Mouse (Mus musculus): ENCODE results near the gene Sp7. TPM values are rescaled to one million over a fixed set of nuclear protein-coding genes. Genes with fewer than 3 reads are reported as not detected.

The Sp7 gene
- total and polyA plus RNA-seq, 3 experiments = not detected

DNA sequence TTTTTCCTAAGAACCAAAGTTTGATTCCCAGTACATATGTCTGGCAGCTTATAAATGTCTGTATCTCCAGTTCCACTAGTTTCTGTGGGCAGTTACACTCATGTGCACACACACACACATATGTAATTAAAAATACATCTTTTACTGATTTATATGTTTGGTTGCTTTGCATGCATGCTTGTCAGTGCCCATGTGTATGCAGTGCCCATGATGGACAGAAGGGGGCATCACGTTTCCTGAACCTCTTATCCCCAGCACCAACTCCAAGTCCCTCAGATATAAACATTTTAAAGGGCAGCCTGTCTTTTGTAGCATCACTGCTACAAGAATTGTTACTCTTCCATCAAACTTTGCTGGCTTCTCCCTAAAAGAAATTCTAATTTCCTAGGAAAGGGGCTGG lies 25.4 kb downstream of the Sp7 start:
- no peaks in the 10 kb centered on the region for H3K4me1 ChIP-seq (ENCODE audit: control insufficient read depth in 1 of 2, insufficient read depth in 2 of 2, low read length in 2 of 2)
- H3K27ac ChIP-seq (ENCODE audit: control insufficient read depth, low read depth, low read length) = no peak overlapping the region
- no peak overlapping the region for H3K9ac ChIP-seq (ENCODE audit: control insufficient read depth, low read depth, low read length, poor library complexity, severe bottlenecking)
- peaks cover 0 to 11% of the 10 kb centered on the region in 2 experiments; a peak in 2 of 4 replicates for H3K36me3 ChIP-seq (ENCODE audit: control insufficient read depth in 1 of 2, insufficient read depth in 2 of 2, low read length in 2 of 2)
- no peaks in the 10 kb centered on the region for H3K9me3 ChIP-seq (replicated peaks; ENCODE audit: insufficient read depth, low read length)
- no peaks in the 10 kb centered on the region for H3K27me3 ChIP-seq (ENCODE audit: control insufficient read depth in 1 of 2, insufficient read depth in 2 of 2, low read length in 2 of 2)
- H3K4me3 ChIP-seq (ENCODE audit: control insufficient read depth in 1 of 2, insufficient read depth in 1 of 2, low read depth in 2 of 2, low read length in 2 of 2) = no peak overlapping the region
- no peaks in the 10 kb centered on the region for H3K79me2 ChIP-seq (ENCODE audit: control insufficient read depth, insufficient read depth, low read length, poor library complexity)
- peak; percentile 89 for DNase-seq (ENCODE audit: low read depth, low spot score)
- TF ChIP-seq ELF1 (IDR thresholded peaks at IDR 0.05; ENCODE audit: low read depth, low read length) = 0 out of 2 replicates have a peak, but pooled peaks have one; percentile 24
- peak; percentile 53 for TF ChIP-seq RAD21 (IDR thresholded peaks at IDR 0.05; ENCODE audit: low read depth, low read length)
- TF ChIP-seq GATA1 (IDR thresholded peaks at IDR 0.05; ENCODE audit: low read depth, low read length) = no peak
- TF ChIP-seq USF1 (IDR thresholded peaks at IDR 0.05; ENCODE audit: low read depth, low read length) = no peak
- no peak for TF ChIP-seq JUND (IDR thresholded peaks at IDR 0.05; ENCODE audit: low read depth, low read length)
- 0 out of 2 replicates have a peak, but pooled peaks have one; percentile 17 for TF ChIP-seq ZNF384 (IDR thresholded peaks at IDR 0.05; ENCODE audit: low read depth, low read length)
- no peak for TF ChIP-seq TBP (IDR thresholded peaks at IDR 0.05; ENCODE audit: low read depth, low read length)
- TF ChIP-seq CTCF (IDR thresholded peaks at IDR 0.05 in 2 of 3, conservative IDR thresholded peaks at IDR 0.05 in 1 of 3; ENCODE audit: control insufficient read depth in 1 of 3, insufficient read depth in 1 of 3, low read depth in 2 of 3, low read length in 3 of 3, poor library complexity in 1 of 3, severe bottlenecking in 1 of 3) = peak; percentile 70 to 90 (median 80)
- no peak for TF ChIP-seq MYB (IDR thresholded peaks at IDR 0.05; ENCODE audit: low read depth, low read length)
- TF ChIP-seq SMC3 (IDR thresholded peaks at IDR 0.05; ENCODE audit: low read depth, low read length) = peak; percentile 85
- peak; percentile 51 for TF ChIP-seq ZC3H11A (IDR thresholded peaks at IDR 0.05; ENCODE audit: low read depth, low read length)
- TF ChIP-seq MAX (IDR thresholded peaks at IDR 0.05; ENCODE audit: low read length) = peak; percentile 56; the same call in 1 of the 2 replicates
- no peak for TF ChIP-seq E2F4 (IDR thresholded peaks at IDR 0.05; ENCODE audit: borderline replicate concordance, low read depth, low read length)
- no peak for TF ChIP-seq NELFE (IDR thresholded peaks at IDR 0.05; ENCODE audit: low read depth, low read length)
- peak; percentile 44; the same call in 1 of the 2 replicates for TF ChIP-seq MYC (IDR thresholded peaks at IDR 0.05; ENCODE audit: low read depth, low read length)
- peak; percentile 56 for TF ChIP-seq SIN3A (IDR thresholded peaks at IDR 0.05; ENCODE audit: low read length)
- 0 out of 2 replicates have a peak, but pooled peaks have one; percentile 12 for TF ChIP-seq TCF12 (IDR thresholded peaks at IDR 0.05; ENCODE audit: low read depth, low read length)
- TF ChIP-seq POLR2AphosphoS2 (IDR thresholded peaks at IDR 0.05; ENCODE audit: low read length) = no peak
- peak; percentile 47; the same call in 1 of the 2 replicates for TF ChIP-seq MXI1 (IDR thresholded peaks at IDR 0.05; ENCODE audit: low read depth, low read length)
- no peak for TF ChIP-seq ZMIZ1 (IDR thresholded peaks at IDR 0.05; ENCODE audit: low read depth, low read length)
- 0 out of 2 replicates have a peak, but pooled peaks have one; percentile 25 for TF ChIP-seq BHLHE40 (IDR thresholded peaks at IDR 0.05; ENCODE audit: borderline replicate concordance, low read depth, low read length)
- TF ChIP-seq MEF2A (IDR thresholded peaks at IDR 0.05; ENCODE audit: extremely low read depth, insufficient replicate concordance, low read depth, low read length, poor library complexity, severe bottlenecking) = no peak

All from MEL (cell line).